Mouse (Mus musculus): ENCODE results near the gene Them7. TPM values are rescaled to one million over a fixed set of nuclear protein-coding genes. Genes with fewer than 3 reads are reported as not detected.

Them7 gene
- polyA plus RNA-seq, 1 experiment from 2014 or later: not detected

- Histone ChIP-seq H3K36me3 (ENCODE audit: control insufficient read depth, insufficient read depth, low read length) (no peaks in the 10 kb centered on the region), H3K27ac (replicated peaks; ENCODE audit: low read depth, low read length) (no peak overlapping the region), H3K4me1 (ENCODE audit: control insufficient read depth, insufficient read depth, low read length) (no peaks in the 10 kb centered on the region), H3K9me3 (ENCODE audit: control insufficient read depth, low read length) (no peaks in the 10 kb centered on the region), H3K4me2 (ENCODE audit: low read length) (no peak overlapping the region), H3K4me3 (replicated peaks; ENCODE audit: low read depth, low read length) (no peak overlapping the region), H3K9ac (replicated peaks; ENCODE audit: low read length) (no peak overlapping the region), H3K27me3 (ENCODE audit: control insufficient read depth, insufficient read depth, low read length) (no peaks in the 10 kb centered on the region)
- no peak for DNase-seq
- 52% methylated on average over 8 of the region's 8 CpGs for WGBS
- no peak for ATAC-seq (ENCODE audit: low FRiP score, low TSS enrichment)
Measured at GRCm38 (mm10) chr2:105200152-105200551, 24.0 kb upstream of the Them7 start.

GRCm38 (mm10) chr2:105206563-105207174, 17.5 kb upstream of the Them7 start:
- 85% methylated on average over 9 of the region's 9 CpGs for WGBS
- DNase-seq: no peak

DNA sequence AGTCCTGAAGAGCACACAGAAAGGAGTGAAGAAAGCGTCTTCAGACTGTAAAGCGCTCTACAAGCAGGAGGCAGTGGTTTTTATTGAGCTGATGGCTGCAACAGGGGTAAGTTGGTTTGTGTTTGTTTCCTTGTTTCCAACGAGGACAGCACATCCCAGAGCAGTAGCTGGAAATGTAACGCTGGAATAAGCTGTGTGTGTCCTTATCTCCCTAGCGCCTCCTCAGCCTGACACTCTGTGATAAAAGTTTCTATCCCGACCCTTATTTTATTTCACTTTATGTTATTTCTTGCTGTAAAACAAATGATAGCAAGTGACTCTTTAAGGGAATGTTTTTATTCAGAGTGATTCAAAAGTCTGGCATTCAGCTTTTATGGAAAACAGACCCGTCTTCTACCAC, 11.3 kb upstream of the Them7 start:
- no peaks in the 10 kb centered on the region for H3K4me1 ChIP-seq (ENCODE audit: control insufficient read depth, insufficient read depth, low read length)
- H3K4me3 ChIP-seq (replicated peaks; ENCODE audit: low read depth, low read length): no peak overlapping the region
- H3K9ac ChIP-seq (replicated peaks; ENCODE audit: low read length): no peak overlapping the region
- no peak for DNase-seq
- H3K4me2 ChIP-seq (ENCODE audit: low read length): no peak overlapping the region
- no peak overlapping the region for H3K27ac ChIP-seq (replicated peaks; ENCODE audit: low read depth, low read length)
- no peaks in the 10 kb centered on the region for H3K9me3 ChIP-seq (ENCODE audit: control insufficient read depth, low read length)
- no peaks in the 10 kb centered on the region for H3K27me3 ChIP-seq (ENCODE audit: control insufficient read depth, insufficient read depth, low read length)
- H3K36me3 ChIP-seq (ENCODE audit: control insufficient read depth, insufficient read depth, low read length): no peaks in the 10 kb centered on the region
- 83% methylated on average over 7 of the region's 7 CpGs for WGBS
- no peak for ATAC-seq (ENCODE audit: low FRiP score, low TSS enrichment)

More at GRCm38 (mm10) chr2:105206563-105207174, 17.5 kb upstream of the Them7 start:
- Histone ChIP-seq H3K9me3 (ENCODE audit: control insufficient read depth, low read length) (no peaks in the 10 kb centered on the region), H3K4me2 (ENCODE audit: low read length) (no peak overlapping the region), H3K4me1 (ENCODE audit: control insufficient read depth, insufficient read depth, low read length) (no peaks in the 10 kb centered on the region), H3K9ac (replicated peaks; ENCODE audit: low read length) (no peak overlapping the region), H3K4me3 (replicated peaks; ENCODE audit: low read depth, low read length) (no peak overlapping the region), H3K36me3 (ENCODE audit: control insufficient read depth, insufficient read depth, low read length) (no peaks in the 10 kb centered on the region), H3K27me3 (ENCODE audit: control insufficient read depth, insufficient read depth, low read length) (no peaks in the 10 kb centered on the region), H3K27ac (replicated peaks; ENCODE audit: low read depth, low read length) (no peak overlapping the region)
- no peak for ATAC-seq (ENCODE audit: low FRiP score, low TSS enrichment)

DNA sequence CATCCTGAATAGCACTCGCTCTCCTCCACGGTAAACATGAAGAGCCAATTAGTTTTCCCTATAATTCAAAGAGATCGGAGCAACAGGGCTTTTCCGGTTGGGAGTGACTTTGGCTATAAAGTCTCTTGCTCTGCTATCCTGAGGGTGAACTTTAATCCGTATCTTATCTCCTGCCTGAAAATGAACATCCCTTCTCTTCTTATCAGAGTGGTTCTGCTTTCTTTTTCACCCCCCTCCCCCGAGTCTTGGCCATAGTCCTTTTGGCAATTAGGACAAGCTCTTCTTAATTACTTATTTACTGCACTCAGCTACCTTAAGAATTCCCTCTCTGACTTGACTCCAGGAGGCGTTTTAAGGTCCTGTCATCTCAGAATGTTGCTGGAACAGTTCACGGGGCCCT, 8.2 kb upstream of the Them7 start:
- Histone ChIP-seq H3K36me3 (ENCODE audit: control insufficient read depth, insufficient read depth, low read length) (no peaks in the 10 kb centered on the region), H3K4me2 (ENCODE audit: low read length) (no peak overlapping the region), H3K4me1 (ENCODE audit: control insufficient read depth, insufficient read depth, low read length) (no peaks in the 10 kb centered on the region), H3K27ac (replicated peaks; ENCODE audit: low read depth, low read length) (no peak overlapping the region), H3K4me3 (replicated peaks; ENCODE audit: low read depth, low read length) (no peak overlapping the region), H3K9me3 (ENCODE audit: control insufficient read depth, low read length) (no peaks in the 10 kb centered on the region), H3K9ac (replicated peaks; ENCODE audit: low read length) (no peak overlapping the region), H3K27me3 (ENCODE audit: control insufficient read depth, insufficient read depth, low read length) (no peaks in the 10 kb centered on the region)
- ATAC-seq (ENCODE audit: low FRiP score, low TSS enrichment) (no peak), DNase-seq (no peak)
- 72% methylated on average over 8 of the region's 8 CpGs for WGBS

- no peaks in the 10 kb centered on the region for H3K9me3 ChIP-seq (ENCODE audit: control insufficient read depth, low read length)
- no peak for DNase-seq
- H3K9ac ChIP-seq (replicated peaks; ENCODE audit: low read length): no peak overlapping the region
- peaks cover 7% of the 10 kb centered on the region; the same call in 1 of the 2 replicates for H3K27me3 ChIP-seq (ENCODE audit: control insufficient read depth, insufficient read depth, low read length)
- H3K27ac ChIP-seq (replicated peaks; ENCODE audit: low read depth, low read length): no peak overlapping the region
- H3K4me1 ChIP-seq (ENCODE audit: control insufficient read depth, insufficient read depth, low read length): no peaks in the 10 kb centered on the region
- 95% methylated on average over 5 of the region's 5 CpGs for WGBS
- no peak overlapping the region for H3K4me2 ChIP-seq (ENCODE audit: low read length)
- H3K36me3 ChIP-seq (ENCODE audit: control insufficient read depth, insufficient read depth, low read length): no peaks in the 10 kb centered on the region
- no peak overlapping the region for H3K4me3 ChIP-seq (replicated peaks; ENCODE audit: low read depth, low read length)
- ATAC-seq (ENCODE audit: low FRiP score, low TSS enrichment): no peak
Measured at GRCm38 (mm10) chr2:105219229-105219628, 4.9 kb upstream of the Them7 start.

DNA sequence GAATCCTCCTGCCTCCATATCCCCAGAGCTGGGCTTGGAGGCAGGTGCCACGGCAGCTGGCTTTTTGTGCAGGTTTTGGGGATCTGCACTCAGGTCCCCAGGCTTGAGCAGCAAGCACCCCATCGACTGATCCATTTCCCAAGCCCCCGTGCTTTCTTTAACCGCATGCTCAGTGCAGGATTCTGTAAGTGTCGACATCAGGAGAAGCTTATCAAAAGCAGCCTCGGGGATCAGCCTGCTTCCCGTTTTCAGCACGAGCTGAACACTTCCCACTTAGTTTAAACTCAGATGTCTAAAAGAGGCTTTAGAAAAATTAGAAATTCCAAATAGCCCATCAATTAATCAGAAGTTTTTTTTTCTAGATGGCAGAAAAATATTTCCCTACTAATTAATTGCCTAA, 4.5 kb upstream of the Them7 start:
- H3K36me3 ChIP-seq (ENCODE audit: control insufficient read depth, insufficient read depth, low read length): no peaks in the 10 kb centered on the region
- H3K4me3 ChIP-seq (replicated peaks; ENCODE audit: low read depth, low read length): no peak overlapping the region
- no peaks in the 10 kb centered on the region for H3K4me1 ChIP-seq (ENCODE audit: control insufficient read depth, insufficient read depth, low read length)
- 68% methylated on average over 8 of the region's 8 CpGs for WGBS
- peaks cover 11% of the 10 kb centered on the region; the same call in 1 of the 2 replicates for H3K27me3 ChIP-seq (ENCODE audit: control insufficient read depth, insufficient read depth, low read length)
- ATAC-seq (ENCODE audit: low FRiP score, low TSS enrichment): no peak
- no peaks in the 10 kb centered on the region for H3K9me3 ChIP-seq (ENCODE audit: control insufficient read depth, low read length)
- no peak overlapping the region for H3K27ac ChIP-seq (replicated peaks; ENCODE audit: low read depth, low read length)
- no peak for DNase-seq
- H3K9ac ChIP-seq (replicated peaks; ENCODE audit: low read length): no peak overlapping the region
- no peak overlapping the region for H3K4me2 ChIP-seq (ENCODE audit: low read length)

- DNase-seq: no peak
- H3K9me3 ChIP-seq (ENCODE audit: control insufficient read depth, low read length): no peaks in the 10 kb centered on the region
- ATAC-seq (ENCODE audit: low FRiP score, low TSS enrichment): no peak
- peaks cover 11% of the 10 kb centered on the region; the same call in 1 of the 2 replicates for H3K27me3 ChIP-seq (ENCODE audit: control insufficient read depth, insufficient read depth, low read length)
- H3K4me2 ChIP-seq (ENCODE audit: low read length): no peak overlapping the region
- H3K27ac ChIP-seq (replicated peaks; ENCODE audit: low read depth, low read length): no peak overlapping the region
- H3K36me3 ChIP-seq (ENCODE audit: control insufficient read depth, insufficient read depth, low read length): no peaks in the 10 kb centered on the region
- H3K4me3 ChIP-seq (replicated peaks; ENCODE audit: low read depth, low read length): no peak overlapping the region
- 85% methylated on average over 9 of the region's 9 CpGs for WGBS
- no peaks in the 10 kb centered on the region for H3K4me1 ChIP-seq (ENCODE audit: control insufficient read depth, insufficient read depth, low read length)
- H3K9ac ChIP-seq (replicated peaks; ENCODE audit: low read length): no peak overlapping the region
Measured at GRCm38 (mm10) chr2:105220738-105221303, 3.3 kb upstream of the Them7 start.

GRCm38 (mm10) chr2:105223606-105224005, 514 bp upstream of the Them7 start:
- Histone ChIP-seq H3K27ac (replicated peaks; ENCODE audit: low read depth, low read length) (no peak overlapping the region), H3K9ac (replicated peaks; ENCODE audit: low read length) (no peak overlapping the region), H3K27me3 (ENCODE audit: control insufficient read depth, insufficient read depth, low read length) (peaks cover 11% of the 10 kb centered on the region; the same call in 1 of the 2 replicates), H3K4me3 (replicated peaks; ENCODE audit: low read depth, low read length) (no peak overlapping the region), H3K36me3 (ENCODE audit: control insufficient read depth, insufficient read depth, low read length) (no peaks in the 10 kb centered on the region), H3K4me1 (ENCODE audit: control insufficient read depth, insufficient read depth, low read length) (no peaks in the 10 kb centered on the region), H3K4me2 (ENCODE audit: low read length) (no peak overlapping the region), H3K9me3 (ENCODE audit: control insufficient read depth, low read length) (no peaks in the 10 kb centered on the region)
- ATAC-seq (ENCODE audit: low FRiP score, low TSS enrichment): no peak
- WGBS: 90% methylated on average over 11 of the region's 11 CpGs
- no peak for DNase-seq

DNA sequence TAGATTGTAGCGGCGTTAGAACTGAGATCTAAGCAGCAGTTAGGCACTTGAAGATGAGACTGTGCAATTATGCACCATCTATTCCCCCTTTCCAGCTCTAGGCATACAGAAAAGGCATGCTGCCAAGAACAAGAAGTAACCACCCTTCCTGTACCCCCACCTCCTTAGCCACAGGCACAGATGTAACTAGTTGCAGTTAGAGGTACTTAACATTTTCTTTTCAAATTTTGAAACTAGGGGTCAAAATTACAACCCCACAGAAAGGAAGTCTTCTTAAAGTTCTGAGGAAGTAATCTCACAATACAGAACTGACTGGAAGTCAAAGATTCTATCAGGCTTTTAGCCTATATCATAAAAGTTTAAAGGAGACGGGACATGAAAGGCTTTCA, 861 bp downstream of the Them7 start:
- Histone ChIP-seq H3K4me3 (replicated peaks; ENCODE audit: low read depth, low read length) (no peak overlapping the region), H3K27me3 (ENCODE audit: control insufficient read depth, insufficient read depth, low read length) (peaks cover 11% of the 10 kb centered on the region; the same call in 1 of the 2 replicates), H3K9ac (replicated peaks; ENCODE audit: low read length) (no peak overlapping the region), H3K36me3 (ENCODE audit: control insufficient read depth, insufficient read depth, low read length) (no peaks in the 10 kb centered on the region), H3K27ac (replicated peaks; ENCODE audit: low read depth, low read length) (no peak overlapping the region), H3K4me1 (ENCODE audit: control insufficient read depth, insufficient read depth, low read length) (no peaks in the 10 kb centered on the region), H3K4me2 (ENCODE audit: low read length) (no peak overlapping the region), H3K9me3 (ENCODE audit: control insufficient read depth, low read length) (no peaks in the 10 kb centered on the region)
- no peak for ATAC-seq (ENCODE audit: low FRiP score, low TSS enrichment)
- DNase-seq: no peak
- WGBS: 67% methylated on average over 3 of the region's 3 CpGs
